Mouse (Mus musculus): ENCODE measurements around the gene Edem2.
"Not testable (repeated sequence)": the region's sequence is repeated elsewhere in the genome, so short reads cannot be mapped to it uniquely, and the experiment has no call there.

Edem2 gene

DNA sequence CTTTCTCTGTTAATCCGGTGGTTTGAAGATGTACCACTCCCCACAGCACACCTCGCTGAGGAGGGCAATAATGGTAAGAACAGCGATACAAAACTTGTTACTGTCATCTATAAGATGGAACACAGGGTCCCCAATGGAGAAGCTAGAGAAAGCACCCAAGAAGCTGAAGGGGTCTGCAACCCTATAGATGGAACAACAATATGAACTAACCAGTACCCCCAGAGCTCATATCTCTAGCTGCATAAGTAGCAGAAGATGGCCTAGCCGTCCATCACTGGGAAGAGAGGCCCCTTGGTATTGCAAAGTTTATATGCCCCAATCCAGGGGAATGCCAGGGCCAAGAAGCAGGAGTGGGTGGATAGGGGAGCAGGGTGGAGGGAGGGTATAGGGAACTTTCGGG, 6.5 kb upstream of the Edem2 start, which contains the start of gene Gm17581:
Gene Gm17581, minus strand, starts transcription at position 101 of the 400 bp plus-strand sequence.
- not testable (repeated sequence) for DNase-seq (ENCODE audit: low read depth, low spot score)

GRCm38 (mm10) chr2:155735080-155735479, 5.8 kb upstream of the Edem2 start:
- DNase-seq (ENCODE audit: low read depth, low spot score), result no peak

- no peak for DNase-seq (ENCODE audit: low read depth, low spot score)
Observed at GRCm38 (mm10) chr2:155728742-155729141, 533 bp downstream of the Edem2 start.

- DNase-seq (ENCODE audit: low read depth, low spot score), result no peak
Observed at GRCm38 (mm10) chr2:155727764-155728395, 1.4 kb downstream of the Edem2 start.

- no peak for DNase-seq (ENCODE audit: low read depth, low spot score)
Observed at GRCm38 (mm10) chr2:155726302-155726701, 3.0 kb downstream of the Edem2 start.

GRCm38 (mm10) chr2:155724526-155724925, 4.7 kb downstream of the Edem2 start:
- no peak for DNase-seq (ENCODE audit: low read depth, low spot score)

DNA sequence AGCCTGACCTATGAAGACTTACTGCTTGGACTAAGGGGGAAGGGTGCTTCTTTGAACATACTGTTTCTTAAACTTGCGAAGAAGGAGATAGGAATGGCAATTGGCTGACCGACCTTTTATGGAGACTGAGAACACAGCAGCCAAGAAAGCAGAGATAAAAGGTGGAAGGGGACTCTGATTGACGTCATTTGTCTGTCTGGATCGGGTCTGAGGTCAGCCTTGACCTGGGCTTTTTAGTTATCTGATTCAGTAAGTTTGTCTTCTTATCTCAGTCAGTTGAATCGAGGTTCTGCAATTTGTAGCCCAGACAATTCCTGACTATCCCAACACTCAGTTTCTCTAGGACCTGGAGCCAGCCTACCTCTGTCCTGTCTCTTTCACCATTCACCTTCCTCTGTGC, 5.2 kb downstream of the Edem2 start:
- no peak for DNase-seq (ENCODE audit: low read depth, low spot score)

DNA sequence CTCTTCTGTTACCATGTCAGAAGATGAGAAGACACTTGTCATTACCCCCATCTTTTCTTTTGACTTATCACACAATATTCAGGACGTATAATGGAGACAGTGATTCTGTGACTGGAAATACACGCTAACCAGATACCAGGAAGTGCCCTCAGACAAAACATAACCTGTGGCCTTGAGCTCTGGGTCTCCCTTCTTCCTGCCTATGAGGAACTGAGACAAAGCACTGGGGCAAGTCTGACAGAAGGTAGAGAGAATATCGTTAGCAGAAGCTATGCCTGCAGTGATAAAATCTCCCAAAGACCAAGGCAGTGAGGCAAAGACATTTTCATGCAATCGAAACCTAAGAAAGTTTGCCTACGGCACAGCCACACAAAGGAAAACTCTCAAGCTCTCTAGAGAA, 8.7 kb downstream of the Edem2 start:
- no peak for DNase-seq (ENCODE audit: low read depth, low spot score)

DNA sequence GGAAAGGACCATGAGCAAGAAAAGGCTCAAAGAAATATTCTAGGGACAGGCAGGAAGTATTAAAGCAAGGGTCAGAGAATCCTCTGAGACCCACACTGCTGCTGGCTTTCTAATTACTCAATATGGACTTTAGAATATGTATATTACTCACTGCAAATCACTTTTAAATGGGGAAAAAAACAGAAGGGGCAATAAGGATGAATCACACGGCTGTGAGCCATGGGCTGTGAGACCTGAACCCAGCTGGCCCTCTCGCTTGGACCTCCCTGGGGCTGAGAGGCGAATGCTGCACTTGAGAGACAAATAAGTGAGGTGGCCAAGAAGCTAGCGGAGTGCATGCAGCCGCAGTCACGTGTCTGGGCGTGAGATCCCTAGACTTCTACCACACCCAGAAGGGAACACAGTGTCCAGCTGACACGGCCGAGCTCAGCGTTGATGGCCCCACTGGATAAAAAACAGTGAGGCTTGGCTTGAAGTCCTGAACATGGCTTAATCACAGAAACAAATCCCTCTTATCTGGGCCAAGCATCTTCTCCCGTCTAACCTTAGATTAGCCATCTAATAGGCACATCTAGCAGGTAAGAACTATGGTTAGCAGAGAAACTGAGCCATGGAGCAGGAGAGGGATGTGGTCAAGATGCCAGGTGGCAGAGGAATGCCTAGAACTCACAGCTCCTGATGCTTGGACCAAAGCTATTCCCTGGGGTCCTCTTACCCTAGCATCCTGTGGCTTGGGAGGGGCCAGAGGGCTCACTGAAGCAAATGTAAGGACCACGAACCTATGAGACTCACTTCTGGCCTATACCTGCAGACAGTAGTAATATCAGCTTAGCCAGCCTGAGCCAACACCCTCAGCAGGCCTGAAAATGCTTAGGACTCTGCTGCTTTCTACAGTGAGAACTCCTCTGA, 11.9 kb downstream of the Edem2 start:
- DNase-seq (ENCODE audit: low read depth, low spot score), result no peak

DNA sequence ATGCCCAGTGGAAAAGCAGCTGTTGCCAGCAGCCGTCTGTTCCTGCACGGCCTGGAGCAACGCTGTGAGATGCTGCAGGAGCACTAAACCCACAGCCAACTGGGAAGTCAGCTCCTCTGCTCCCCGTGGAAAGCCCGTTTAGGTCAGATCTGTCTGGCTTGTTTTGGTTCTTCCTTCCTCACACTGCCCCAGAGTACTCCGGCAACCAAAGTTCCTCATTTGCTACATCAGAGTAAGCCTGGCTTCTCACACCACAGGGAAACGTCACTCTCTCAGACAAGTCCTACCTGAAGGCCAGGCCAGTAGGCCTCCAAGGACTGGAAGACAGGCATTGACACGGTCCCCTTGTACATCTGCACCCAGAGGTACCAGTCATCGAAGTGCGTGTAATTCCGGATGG, 18.7 kb downstream of the Edem2 start:
- DNase-seq (ENCODE audit: low read depth, low spot score), result no peak

DNA sequence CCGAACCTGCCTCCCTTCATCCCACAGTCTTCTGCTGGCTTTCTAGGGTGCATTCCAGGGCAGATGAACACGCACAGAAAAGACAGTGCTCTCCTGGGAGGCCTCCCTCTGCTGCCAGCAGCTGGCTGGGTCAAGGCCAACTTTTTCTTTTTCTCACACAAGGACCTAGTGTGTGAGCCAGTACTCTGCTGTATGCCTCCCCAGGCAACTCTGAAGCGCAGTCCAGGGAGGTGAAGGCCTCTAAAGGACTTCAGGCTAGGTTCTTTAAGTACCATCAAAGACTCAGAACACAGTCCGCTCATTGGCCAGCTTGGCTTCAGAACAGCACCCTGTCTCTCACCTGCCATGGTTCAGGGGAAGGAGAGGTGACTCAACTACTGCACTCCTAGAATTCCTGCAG, 22.0 kb downstream of the Edem2 start:
- peak; percentile 26 for DNase-seq (ENCODE audit: low read depth, low spot score)

DNA sequence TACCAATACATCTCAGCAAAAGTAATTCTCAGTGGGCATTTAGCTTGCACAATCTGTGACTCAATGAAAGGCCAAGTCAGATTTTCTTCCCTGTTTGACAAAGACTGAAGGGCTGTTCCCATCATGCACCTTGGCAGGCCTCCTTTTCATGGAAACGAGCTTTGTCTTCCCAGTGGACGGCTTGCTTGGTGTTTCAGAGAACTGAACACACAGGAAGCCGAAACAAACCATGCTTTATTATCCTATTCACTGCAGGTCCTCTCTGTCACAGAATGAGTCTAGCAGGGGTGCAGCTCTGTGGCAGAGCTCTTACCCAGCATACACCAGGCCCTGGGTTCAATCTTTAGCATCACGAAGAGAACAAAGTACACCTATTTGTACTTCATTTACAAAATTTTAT, 25.6 kb downstream of the Edem2 start:
- no peak for DNase-seq (ENCODE audit: low read depth, low spot score)

DNA sequence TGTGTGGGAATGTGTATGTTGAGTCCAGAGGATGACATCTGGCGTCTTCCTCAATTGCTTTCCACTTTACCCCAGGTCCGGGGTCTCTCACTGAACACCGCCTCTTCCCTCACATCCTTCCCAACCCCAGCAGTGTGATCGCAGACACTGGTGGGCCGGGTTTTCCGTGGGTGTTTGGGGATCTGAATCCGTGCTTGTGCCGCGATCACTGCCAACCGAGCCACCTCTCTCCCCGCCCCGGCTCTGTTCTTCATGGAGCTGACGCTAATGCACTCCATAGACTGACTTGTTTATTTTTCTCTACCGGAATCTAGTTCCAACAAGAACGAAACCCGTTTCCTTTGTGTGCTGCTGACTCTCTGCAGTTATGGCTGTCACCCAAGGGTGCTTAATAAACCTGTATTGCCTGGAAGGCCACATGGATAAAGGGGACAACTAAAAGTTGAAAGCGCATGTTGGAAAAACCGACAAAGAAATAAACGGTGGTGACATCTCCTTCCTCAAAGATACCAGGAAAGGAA, 27.8 kb downstream of the Edem2 start:
- DNase-seq (ENCODE audit: low read depth, low spot score), result no peak

- DNase-seq (ENCODE audit: low read depth, low spot score), result not testable (repeated sequence)
Observed at GRCm38 (mm10) chr2:155698443-155698842, 30.8 kb downstream of the Edem2 start.

DNA sequence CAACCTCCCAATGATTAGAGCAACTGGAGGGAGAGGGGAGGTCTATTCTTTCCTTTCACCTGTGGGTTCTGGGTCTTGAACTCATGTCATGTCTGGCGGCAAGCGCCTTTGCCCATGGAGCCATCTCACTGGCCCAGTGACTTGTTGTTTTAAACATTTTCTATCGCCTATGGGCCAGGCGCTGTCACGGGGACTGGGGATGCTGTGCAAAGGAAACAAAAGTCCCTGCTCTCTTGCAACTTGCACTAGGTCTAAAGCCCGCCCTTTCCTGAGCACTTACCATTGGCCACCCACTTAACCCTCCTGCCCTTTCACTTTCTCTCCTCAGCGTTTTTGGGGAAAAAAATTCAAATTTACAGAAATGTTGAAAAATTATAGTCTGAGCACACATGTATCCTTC, 32.4 kb downstream of the Edem2 start:
- DNase-seq (ENCODE audit: low read depth, low spot score), result no peak

DNA sequence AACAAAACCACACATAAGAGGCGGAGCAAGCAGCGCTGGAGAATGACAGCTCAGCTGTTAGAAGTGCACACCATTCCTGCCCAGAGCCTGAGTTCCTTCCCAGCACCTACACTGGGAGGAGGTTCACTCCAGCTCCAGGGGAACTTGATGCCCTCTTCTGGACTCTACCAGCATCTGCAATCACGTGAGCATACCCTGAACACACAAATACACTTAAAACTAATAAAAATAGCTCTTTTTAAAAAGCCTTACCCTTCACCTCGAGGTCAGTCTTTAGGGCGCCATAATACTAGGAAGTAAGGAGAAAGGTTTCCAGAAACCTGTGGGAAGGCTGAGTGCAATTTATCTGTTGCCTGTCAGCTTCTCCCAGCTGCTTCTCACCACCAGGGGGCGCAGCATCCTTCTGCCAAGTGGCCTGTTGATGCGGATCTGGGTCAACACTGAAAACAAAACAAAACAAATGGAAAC, 33.1 kb downstream of the Edem2 start:
- peak; percentile 43 for DNase-seq (ENCODE audit: low read depth, low spot score)

DNA sequence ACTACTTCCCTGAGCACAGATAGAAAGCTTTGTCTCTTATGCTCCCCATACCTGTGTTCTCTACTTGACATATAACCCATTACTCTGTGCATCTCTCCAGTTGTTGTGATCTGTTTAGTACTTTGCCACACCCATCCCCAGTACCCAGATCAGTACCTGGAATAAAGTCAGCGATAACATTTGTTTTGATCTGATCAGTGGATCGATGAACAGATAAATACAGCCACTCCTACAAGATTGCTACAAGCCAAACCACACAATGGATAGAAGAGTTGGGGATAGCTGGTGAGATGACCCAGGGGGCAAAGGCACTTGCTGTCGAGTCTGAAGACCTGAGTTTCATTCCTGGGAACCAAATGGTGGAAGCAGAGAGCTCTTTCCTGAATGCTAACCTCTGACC, 34.0 kb downstream of the Edem2 start:
- DNase-seq (ENCODE audit: low read depth, low spot score), result no peak

DNA sequence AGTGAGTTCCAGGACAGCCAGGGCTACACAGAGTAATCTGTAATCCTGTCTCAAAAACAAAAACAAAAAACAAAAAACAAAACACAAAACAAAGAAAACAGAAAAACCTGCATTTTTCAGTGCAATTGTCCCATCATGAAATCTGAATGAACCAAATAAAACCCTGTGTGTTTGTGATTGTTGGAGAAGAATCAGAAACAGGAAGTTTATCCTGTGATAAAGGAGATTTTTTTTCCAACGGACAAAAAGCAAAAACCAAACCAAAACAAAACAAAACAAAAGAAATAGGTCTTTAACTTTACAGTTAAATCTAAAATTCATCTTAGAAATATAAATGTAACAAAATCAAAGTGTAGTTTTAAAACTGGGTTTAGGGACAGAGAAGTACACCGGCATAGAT, 34.7 kb downstream of the Edem2 start:
- DNase-seq (ENCODE audit: low read depth, low spot score), result no peak

- no peak for DNase-seq (ENCODE audit: low read depth, low spot score)
Observed at GRCm38 (mm10) chr2:155693136-155693535, 36.1 kb downstream of the Edem2 start.

DNA sequence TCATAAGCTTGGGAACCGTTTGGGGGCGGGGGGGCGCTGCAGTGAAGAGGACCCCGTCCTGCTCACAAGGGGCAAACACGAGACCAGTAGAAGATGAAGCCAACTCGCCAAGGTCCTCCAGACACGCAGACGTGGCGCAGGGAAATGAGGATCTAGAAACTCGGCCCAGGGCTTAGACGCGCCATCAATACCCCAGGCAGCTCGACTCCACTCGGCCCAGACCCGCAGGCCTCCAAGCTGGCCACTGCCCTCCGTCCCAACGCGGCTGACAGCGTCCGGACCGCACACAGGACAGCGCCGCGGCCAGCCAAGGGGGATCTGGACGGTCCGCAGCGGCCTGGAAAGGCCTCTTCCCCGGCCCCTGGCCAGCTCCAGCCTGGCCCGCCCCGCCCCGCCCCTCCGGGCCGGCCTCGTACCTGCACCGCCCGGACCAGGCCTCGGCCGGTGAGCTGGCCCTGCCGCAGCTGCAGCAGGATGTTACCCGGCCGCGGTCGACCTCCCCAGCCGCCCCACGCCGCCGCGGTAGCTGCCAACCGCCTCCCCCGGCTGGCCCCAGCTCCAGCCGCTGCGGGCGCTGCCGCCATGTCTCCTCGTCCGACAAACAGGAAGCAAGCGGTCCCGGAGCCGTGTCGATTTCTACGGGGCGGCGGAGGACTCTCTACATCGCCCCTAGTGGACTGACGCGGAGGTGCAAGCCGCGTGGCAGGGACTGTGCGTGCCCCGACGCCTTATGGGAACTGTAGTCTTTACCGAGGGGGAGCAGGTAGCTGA, 37.4 kb downstream of the Edem2 start, which contains the start of gene Trpc4ap:
Gene Trpc4ap, minus strand, starts transcription at position 662 of the 771 bp plus-strand sequence.
- DNase-seq (ENCODE audit: low read depth, low spot score), result peak; percentile 84

GRCm38 (mm10) chr2:155691336-155691722, 37.9 kb downstream of the Edem2 start:
- DNase-seq (ENCODE audit: low read depth, low spot score), result no peak

DNA sequence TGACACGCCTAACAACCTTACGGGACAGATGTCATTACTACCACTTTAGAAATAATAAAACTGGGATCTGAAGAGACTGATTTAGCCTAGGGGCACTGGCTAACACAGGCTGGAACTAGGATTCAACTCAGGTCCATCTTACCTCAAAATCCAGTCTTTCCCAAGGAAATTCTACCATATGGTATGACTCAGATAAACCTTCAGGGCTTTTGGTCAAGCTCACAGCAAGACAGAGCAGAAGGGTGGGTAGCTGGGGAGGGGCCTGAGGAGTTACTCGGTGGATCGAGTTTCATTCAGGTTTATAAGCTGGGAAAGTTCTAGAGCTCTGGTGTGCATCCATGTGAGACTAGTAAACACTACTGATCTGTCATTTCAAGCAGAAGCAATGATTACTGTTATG, 40.1 kb downstream of the Edem2 start:
- no peak for DNase-seq (ENCODE audit: low read depth, low spot score)

Data from telencephalon, adult 2 months (tissue).